Mouse (Mus musculus) olfactory bulb, adult 2 months (tissue): ENCODE data around the gene Olfr49.

Source experiments
- CTCF ChIP-seq: fragments of 200-500 bp; IDR thresholded peaks from 2 replicates; pipeline ENCODE4 v1.5.1; 2012; ENCODE audit warnings: low read depth, mild to moderate bottlenecking, low read length, moderate library complexity; ENCODE audit not compliant: insufficient read depth
- POLR2A ChIP-seq: fragments of 200-500 bp; IDR thresholded peaks from 2 replicates; pipeline ENCODE4 v1.6.1; 2012; ENCODE audit warnings: mild to moderate bottlenecking, low read depth, low read length, moderate library complexity; ENCODE audit not compliant: insufficient read depth

GRCm38 (mm10) chr14:54231176-54231956 is 53.4 kb downstream of the Olfr49 start:
- TF ChIP-seq CTCF (no peak), POLR2A (no peak)
